Mouse (Mus musculus) hindbrain, embryonic 10.5 days (tissue): ENCODE results near the gene Zfp790. TPM values are rescaled to one million over a fixed set of nuclear protein-coding genes. Genes with fewer than 3 reads are reported as not detected.
A peak's percentile ranks its signal among the peaks of the same experiment; 100 is the strongest.
"Not testable (repeated sequence)": the region's sequence is repeated elsewhere in the genome, so short reads cannot be mapped to it uniquely, and the experiment has no call there.

ENCODE experiments used
- DNase-seq: peaks from one replicate; pipeline ENCODE4 v3.0.0-alpha.2; 2017; ENCODE audit warnings: low spot score
- H3K27ac ChIP-seq: fragments of 300-500 bp; sonication (generic); 2 replicates; pipeline ENCODE4 v1.5.1; 2016; ENCODE audit warnings: mild to moderate bottlenecking, moderate library complexity
- H3K27me3 ChIP-seq: fragments of 300-500 bp; sonication (generic); 2 replicates; pipeline ENCODE4 v1.6.1; 2016; ENCODE audit warnings: mild to moderate bottlenecking; ENCODE audit not compliant: poor library complexity, insufficient read depth, severe bottlenecking
- H3K36me3 ChIP-seq: fragments of 300-500 bp; sonication (generic); 2 replicates; pipeline ENCODE4 v1.6.1; 2016; ENCODE audit warnings: mild to moderate bottlenecking, moderate library complexity
- H3K4me1 ChIP-seq: fragments of 300-500 bp; sonication (generic); replicated peaks from 2 replicates; pipeline ENCODE4 v1.6.1; 2016; ENCODE audit warnings: mild to moderate bottlenecking
- H3K4me3 ChIP-seq: fragments of 300-500 bp; sonication (generic); 2 replicates; pipeline ENCODE4 v1.5.1; 2016; ENCODE audit warnings: mild to moderate bottlenecking, moderate library complexity
- H3K9me3 ChIP-seq: fragments of 300-500 bp; sonication (generic); 2 replicates; pipeline ENCODE4 v1.6.1; 2016; ENCODE audit warnings: mild to moderate bottlenecking, moderate library complexity
- WGBS: fragments of 180-500 bp; shearing (Covaris S2); methylation state at CpG from one replicate; pipeline ENCODE4 v1.1.7; 2016; 5-methylcytosine and 5-hydroxymethylcytosine counted together
- microRNA counts: library from miRNA; unstranded; fragments of <30 nt; microRNA quantifications from one replicate; lab custom pipeline; 2017
- polyA plus RNA-seq: library from polyadenylated mRNA; unstranded; fragments of >200 nt; fragmentation: Nextera tagmentation; extraction: Ambion mirVana; gene quantifications from 2 replicates; pipeline ENCODE4 v1.2.1, GENCODE M21; 2016

The Zfp790 gene
- polyA plus RNA-seq, 1 experiment from 2014 or later, result 17.3 TPM

GRCm38 (mm10) chr7:29853219-29853842, 37.4 kb downstream of the Zfp790 start, which contains the start of gene Zfp940:
Gene Zfp940 (minus strand): TSS chr7:29853669.
- peak within 1 kb of the TSS; percentile 62 for H3K4me3 ChIP-seq
- H3K36me3 ChIP-seq, result peaks cover 27% of the 10 kb centered on the region
- peak; percentile 88 for DNase-seq
- H3K27ac ChIP-seq, result peak within 1 kb of the TSS; percentile 84
- WGBS, result 1% methylated on average over 21 of the region's 21 CpGs
- H3K4me1 ChIP-seq, result peaks cover 11% of the 10 kb centered on the region
- peaks cover 6% of the 10 kb centered on the region; the same call in 1 of the 2 replicates for H3K9me3 ChIP-seq
- H3K27me3 ChIP-seq, result no peaks in the 10 kb centered on the region

- peak within 1 kb of the TSS; percentile 81 for H3K27ac ChIP-seq
- 8% methylated on average over 32 of the region's 32 CpGs for WGBS
- no peaks in the 10 kb centered on the region for H3K27me3 ChIP-seq
Measured at GRCm38 (mm10) chr7:29859532-29860517, 43.9 kb downstream of the Zfp790 start, which contains the start of gene Zfp420. Gene Zfp420 (plus strand): TSS chr7:29859979.

GRCm38 (mm10) chr7:29861660-29862059, 45.7 kb downstream of the Zfp790 start:
- Histone ChIP-seq H3K9me3 (0 out of 2 replicates have a peak, but pooled peaks cover 4% of the 10 kb centered on the region), H3K27ac (no peak overlapping the region), H3K4me1 (peaks cover 9% of the 10 kb centered on the region), H3K4me3 (no peak overlapping the region), H3K27me3 (no peaks in the 10 kb centered on the region), H3K36me3 (peaks cover 10% of the 10 kb centered on the region)
- WGBS, result 88% methylated on average over 7 of the region's 7 CpGs
- no peak for DNase-seq

More at GRCm38 (mm10) chr7:29859532-29860517, 43.9 kb downstream of the Zfp790 start, which contains the start of gene Zfp420:
- Histone ChIP-seq H3K4me1 (peaks cover 9% of the 10 kb centered on the region), H3K4me3 (peak within 1 kb of the TSS; percentile 74), H3K36me3 (peaks cover 9% of the 10 kb centered on the region), H3K9me3 (0 out of 2 replicates have a peak, but pooled peaks cover under 1% of the 10 kb centered on the region)
- DNase-seq, result peak; percentile 87

GRCm38 (mm10) chr7:29874256-29874655, 58.3 kb downstream of the Zfp790 start:
- Histone ChIP-seq H3K4me1 (no peaks in the 10 kb centered on the region), H3K36me3 (peaks cover 71% of the 10 kb centered on the region), H3K4me3 (no peak overlapping the region), H3K9me3 (peaks cover 59% of the 10 kb centered on the region), H3K27me3 (no peaks in the 10 kb centered on the region), H3K27ac (no peak overlapping the region)
- no peak for DNase-seq
- WGBS, result 93% methylated on average over 10 of the region's 10 CpGs

GRCm38 (mm10) chr7:29877561-29877960, 61.6 kb downstream of the Zfp790 start:
- not testable (repeated sequence) for H3K27me3 ChIP-seq, DNase-seq, H3K4me3 ChIP-seq, H3K4me1 ChIP-seq, H3K27ac ChIP-seq
- H3K36me3 ChIP-seq, result peaks cover 66% of the 10 kb centered on the region
- H3K9me3 ChIP-seq, result peaks cover 45% of the 10 kb centered on the region
- 92% methylated on average over 9 of the region's 9 CpGs for WGBS

- WGBS, result 78% methylated on average over 7 of the region's 7 CpGs
- no peaks in the 10 kb centered on the region for H3K4me1 ChIP-seq
- H3K9me3 ChIP-seq, result peaks cover 46% of the 10 kb centered on the region
- H3K36me3 ChIP-seq, result peaks cover 42% of the 10 kb centered on the region
- H3K4me3 ChIP-seq, result no peak overlapping the region
- H3K27me3 ChIP-seq, result no peaks in the 10 kb centered on the region
- H3K27ac ChIP-seq, result no peak overlapping the region
- DNase-seq, result no peak
Measured at GRCm38 (mm10) chr7:29880056-29880455, 64.1 kb downstream of the Zfp790 start.

MicroRNA genes within 50 kb of the gene (microRNA counts, 519-probe panel; counts per million panel counts)
- 1,255 counts per million, percentile 77 among the panel's probes with 10 or more counts for microRNA mmu-miR-1964 (lab: Ali Mortazavi, UCI)

Other genes starting within 250 kb of the Zfp790 start
- 0.08 TPM in 1 of 2 replicates, not detected in the other for gene Catsperg2, start 89.1 kb upstream of the Zfp790 start, polyA plus RNA-seq
- gene Zfp84, start 47.6 kb upstream of the Zfp790 start, polyA plus RNA-seq, result 10.8 and 10.9 TPM in 2 replicates
- 5.8 and 6.4 TPM in 2 replicates for gene Zfp30, start 32.1 kb upstream of the Zfp790 start, polyA plus RNA-seq
- gene Zfp940, start 37.6 kb downstream of the Zfp790 start, polyA plus RNA-seq, result 8.7 and 10.3 TPM in 2 replicates
- gene Zfp420, start 43.9 kb downstream of the Zfp790 start, polyA plus RNA-seq, result 8.0 and 8.8 TPM in 2 replicates
- gene Zfp27, start 90.5 kb downstream of the Zfp790 start, polyA plus RNA-seq, result 8.5 and 12.2 TPM in 2 replicates
- gene Zfp383, start 92.1 kb downstream of the Zfp790 start, polyA plus RNA-seq, result 4.8 and 4.9 TPM in 2 replicates
- 10.1 and 12.1 TPM in 2 replicates for gene Zfp74, start 138.0 kb downstream of the Zfp790 start, polyA plus RNA-seq
- gene Zfp568, start 167.8 kb downstream of the Zfp790 start, polyA plus RNA-seq, result 18.0 and 27.0 TPM in 2 replicates
- gene Zfp14, start 235.3 kb downstream of the Zfp790 start, polyA plus RNA-seq, result 3.9 and 5.0 TPM in 2 replicates